Mouse (Mus musculus) neural tube, embryonic 12.5 days (tissue): ENCODE measurements around the gene Gm44805. TPM values are rescaled to one million over a fixed set of nuclear protein-coding genes. Genes with fewer than 3 reads are reported as not detected.
A peak's percentile ranks its signal among the peaks of the same experiment; 100 is the strongest.

Source experiments
- ATAC-seq: fragments of 200-750 bp; cut with Nextera tagmentation; 2 replicates; pipeline ENCODE4 v1.8.0; 2017; ENCODE audit warnings: low read depth, mild to moderate bottlenecking, moderate TSS enrichment, moderate library complexity; ENCODE audit not compliant: low FRiP score
- H3K27ac ChIP-seq: fragments of 300-500 bp; sonication (generic); 2 replicates; pipeline ENCODE4 v1.5.1; 2016
- H3K27me3 ChIP-seq: fragments of 300-500 bp; sonication (generic); replicated peaks from 2 replicates; pipeline ENCODE4 v1.6.1; 2016; ENCODE audit warnings: mild to moderate bottlenecking
- H3K36me3 ChIP-seq: fragments of 300-500 bp; sonication (generic); 2 replicates; pipeline ENCODE4 v1.6.1; 2016; ENCODE audit warnings: mild to moderate bottlenecking
- H3K4me1 ChIP-seq: fragments of 300-500 bp; sonication (generic); 2 replicates; pipeline ENCODE4 v1.6.1; 2016
- H3K4me2 ChIP-seq: fragments of 300-500 bp; sonication (generic); replicated peaks from 2 replicates; pipeline ENCODE4 v1.6.1; 2016; ENCODE audit warnings: mild to moderate bottlenecking
- H3K4me3 ChIP-seq: fragments of 300-500 bp; sonication (generic); 2 replicates; pipeline ENCODE4 v1.5.1; 2016
- H3K9ac ChIP-seq: fragments of 300-500 bp; sonication (generic); 2 replicates; pipeline ENCODE4 v1.6.1; 2016; ENCODE audit warnings: mild to moderate bottlenecking
- H3K9me3 ChIP-seq: fragments of 300-500 bp; sonication (generic); 2 replicates; pipeline ENCODE4 v1.6.1; 2016; ENCODE audit warnings: mild to moderate bottlenecking
- WGBS: fragments of 180-500 bp; shearing (Covaris S2); methylation state at CpG from one replicate; pipeline ENCODE4 v1.1.7; 2016; 5-methylcytosine and 5-hydroxymethylcytosine counted together
- polyA plus RNA-seq: library from polyadenylated mRNA; unstranded; fragments of >200 nt; fragmentation: Nextera tagmentation; extraction: Ambion mirVana; gene quantifications from 2 replicates; pipeline ENCODE4 v1.2.1, GENCODE M21; 2016

Gm44805 gene
- polyA plus RNA-seq, 1 experiment from 2014 or later = not detected

DNA sequence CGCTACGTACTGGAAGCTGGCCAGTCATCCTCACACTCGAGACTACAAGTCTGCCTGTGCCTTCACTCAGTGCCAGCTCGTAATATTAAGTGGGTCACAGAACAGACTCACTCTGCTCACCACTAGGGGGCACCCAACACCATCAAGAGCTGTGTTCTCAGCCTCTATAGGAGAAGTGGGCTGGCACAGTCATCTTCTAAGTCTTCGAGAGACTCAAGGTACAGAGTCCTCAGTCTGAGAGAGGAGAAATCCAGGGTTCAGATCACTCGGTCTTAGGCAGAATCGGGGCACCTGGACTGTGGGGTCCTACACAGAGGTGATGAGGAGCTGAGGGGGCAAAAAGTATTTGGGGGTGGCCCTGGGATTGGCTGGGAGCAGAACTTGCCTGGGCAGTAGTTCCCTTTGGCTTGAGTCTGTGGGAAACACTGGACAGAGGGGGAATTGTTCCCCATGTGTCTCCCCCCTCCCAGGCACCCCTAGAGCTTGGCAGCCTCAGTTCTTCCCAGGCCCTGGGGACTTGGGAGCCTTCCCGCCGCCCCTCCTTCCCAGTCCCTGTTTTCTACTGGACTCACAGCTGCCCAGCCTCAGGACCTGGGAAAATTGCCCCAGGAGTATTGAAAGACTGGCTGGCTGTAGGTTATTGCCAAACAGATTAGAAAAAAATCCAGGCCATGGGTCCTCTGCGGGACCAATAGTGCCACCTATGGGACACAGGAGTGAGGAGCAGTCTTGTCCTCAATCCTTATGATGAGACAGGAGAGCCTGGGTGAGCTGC is 12.1 kb downstream of the Gm44805 start:
- Histone ChIP-seq H3K4me2 (peak overlapping the region; percentile 37), H3K9ac (0 out of 2 replicates have a peak overlapping the region, but pooled peaks have one; percentile 13), H3K27ac (no peak overlapping the region), H3K27me3 (no peaks in the 10 kb centered on the region), H3K36me3 (no peaks in the 10 kb centered on the region), H3K4me3 (no peak overlapping the region), H3K9me3 (no peaks in the 10 kb centered on the region), H3K4me1 (peaks cover 8% of the 10 kb centered on the region)
- peak; percentile 59; the same call in 1 of the 2 replicates for ATAC-seq
- WGBS = 8% methylated on average over 10 of the region's 10 CpGs

DNA sequence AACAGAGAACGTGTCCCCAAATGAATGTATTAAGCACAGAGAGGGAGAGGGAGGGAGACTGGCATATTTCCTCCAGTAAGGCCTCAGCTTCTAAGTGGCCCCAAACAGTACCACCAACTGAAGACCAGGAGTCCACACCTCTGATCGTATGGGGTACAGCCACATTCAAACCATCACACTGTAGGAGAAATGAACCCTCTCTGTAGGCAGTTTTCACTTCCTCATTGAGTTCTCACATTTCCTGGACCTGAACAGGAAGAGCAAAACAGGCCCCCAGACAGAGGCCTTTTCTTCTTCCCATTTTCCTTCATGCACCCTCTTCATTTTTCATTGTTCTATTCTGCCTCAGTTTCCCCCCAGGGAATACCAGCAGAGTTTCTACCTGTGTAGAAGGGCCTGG is 13.8 kb downstream of the Gm44805 start:
- Histone ChIP-seq H3K27ac (no peak overlapping the region), H3K4me3 (no peak overlapping the region), H3K4me1 (peaks cover 23% of the 10 kb centered on the region), H3K36me3 (no peaks in the 10 kb centered on the region), H3K27me3 (no peaks in the 10 kb centered on the region), H3K4me2 (no peak overlapping the region), H3K9ac (no peak overlapping the region), H3K9me3 (no peaks in the 10 kb centered on the region)
- WGBS = 84% methylated on average over 2 of the region's 2 CpGs
- no peak for ATAC-seq

GRCm38 (mm10) chr7:19666750-19667149 is 14.5 kb downstream of the Gm44805 start:
- Histone ChIP-seq H3K4me1 (peaks cover 23% of the 10 kb centered on the region), H3K9ac (no peak overlapping the region), H3K4me2 (no peak overlapping the region), H3K9me3 (no peaks in the 10 kb centered on the region), H3K27ac (no peak overlapping the region), H3K4me3 (no peak overlapping the region), H3K36me3 (0 out of 2 replicates have a peak, but pooled peaks cover 4% of the 10 kb centered on the region), H3K27me3 (no peaks in the 10 kb centered on the region)
- no peak for ATAC-seq
- WGBS = 69% methylated on average over 3 of the region's 3 CpGs

DNA sequence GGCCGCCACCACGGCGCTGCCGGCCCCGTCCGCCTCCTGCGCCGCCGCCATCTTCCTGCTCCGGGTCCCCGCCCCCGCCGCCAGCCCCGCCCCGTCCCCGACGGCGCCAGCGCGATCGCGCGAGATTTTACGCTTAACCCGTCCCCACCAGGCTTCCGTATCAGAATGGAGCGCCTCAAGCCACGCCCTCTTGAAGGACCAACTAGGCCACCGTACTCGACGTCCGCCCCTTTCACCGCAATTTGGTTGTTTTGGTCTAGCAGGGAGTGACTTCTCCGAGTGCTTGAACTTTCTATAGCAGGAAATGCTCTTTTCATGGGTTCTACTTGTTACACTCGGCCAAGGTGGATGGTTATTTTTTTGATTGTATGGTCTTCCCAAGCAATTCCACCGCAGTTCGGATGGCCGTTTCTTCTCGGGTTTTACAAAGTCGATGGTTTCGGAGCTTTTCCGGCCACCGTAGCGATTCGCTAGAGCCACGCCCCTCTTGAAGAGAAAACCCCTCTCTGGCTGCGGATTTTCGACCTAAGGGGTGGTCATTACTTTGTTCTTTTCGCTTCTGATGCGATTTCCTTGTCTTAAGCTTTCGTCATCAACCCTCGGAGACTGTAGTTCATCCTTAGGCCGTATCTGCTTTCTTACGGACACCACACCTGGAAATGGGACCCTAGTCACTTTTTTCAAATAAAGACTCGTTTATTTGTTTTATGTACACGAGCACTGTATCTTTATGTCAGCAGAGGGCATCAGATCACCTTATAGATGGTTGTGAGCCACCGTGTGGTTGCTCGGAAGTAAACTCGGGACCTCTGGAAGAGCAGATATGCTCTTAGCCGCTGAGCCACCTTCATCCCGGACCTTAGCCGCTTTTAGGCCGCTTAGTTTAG is 16.0 kb downstream of the Gm44805 start, which contains the start of gene Clptm1:
Clptm1 (minus strand) TSS at position 79 of the 887 bp plus-strand sequence.
- peak within 1 kb of the TSS; percentile 95 for H3K4me3 ChIP-seq
- no peaks in the 10 kb centered on the region for H3K27me3 ChIP-seq
- under 1% methylated on average over 63 of the region's 63 CpGs for WGBS
- peak; percentile 88 for ATAC-seq
- H3K27ac ChIP-seq = peak within 1 kb of the TSS; percentile 58
- H3K9ac ChIP-seq = peak within 1 kb of the TSS; percentile 94
- H3K4me2 ChIP-seq = peak within 1 kb of the TSS; percentile 71
- peaks cover 23% of the 10 kb centered on the region for H3K4me1 ChIP-seq
- H3K9me3 ChIP-seq = no peaks in the 10 kb centered on the region
- 0 out of 2 replicates have a peak, but pooled peaks cover 6% of the 10 kb centered on the region for H3K36me3 ChIP-seq

DNA sequence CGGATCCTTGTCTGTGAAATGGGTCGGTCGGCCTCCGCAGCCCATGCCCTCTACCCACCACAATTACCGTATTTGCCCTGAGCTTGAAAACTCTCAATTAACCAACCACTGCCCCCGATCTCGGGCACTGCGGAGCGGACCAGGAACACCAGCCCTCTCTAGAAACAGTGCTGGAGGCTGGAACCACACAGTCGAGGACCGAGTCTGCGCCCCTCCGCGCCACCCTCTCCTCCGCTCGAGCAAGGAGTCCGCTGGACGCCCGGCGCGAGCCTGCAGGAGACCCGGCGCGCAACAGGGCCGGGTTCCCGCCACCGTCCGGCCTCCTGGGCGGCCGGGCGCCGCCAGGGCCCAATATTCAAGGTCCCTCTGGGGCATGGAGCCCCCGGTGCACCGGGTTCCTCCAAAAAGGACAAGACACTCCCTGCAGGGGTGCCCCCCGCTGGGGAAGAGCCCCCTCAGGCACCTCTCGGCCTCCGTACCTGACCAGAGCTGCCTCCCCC is 16.7 kb downstream of the Gm44805 start:
- peak; percentile 55 for ATAC-seq
- Histone ChIP-seq H3K4me3 (peak overlapping the region; percentile 95), H3K9ac (peak overlapping the region; percentile 94), H3K4me2 (peak overlapping the region; percentile 71), H3K9me3 (no peaks in the 10 kb centered on the region), H3K4me1 (peaks cover 23% of the 10 kb centered on the region), H3K27ac (0 out of 2 replicates have a peak overlapping the region, but pooled peaks have one; percentile 23), H3K36me3 (peaks cover 8% of the 10 kb centered on the region), H3K27me3 (no peaks in the 10 kb centered on the region)
- WGBS = under 1% methylated on average over 37 of the region's 37 CpGs

- peak overlapping the region; percentile 94 for H3K9ac ChIP-seq
- WGBS = 15% methylated on average over 8 of the region's 8 CpGs
- no peaks in the 10 kb centered on the region for H3K27me3 ChIP-seq
- ATAC-seq = no peak
- peak overlapping the region; percentile 95 for H3K4me3 ChIP-seq
- no peak overlapping the region for H3K27ac ChIP-seq
- peaks cover 8% of the 10 kb centered on the region for H3K36me3 ChIP-seq
- peak overlapping the region; percentile 71 for H3K4me2 ChIP-seq
- H3K4me1 ChIP-seq = peaks cover 20% of the 10 kb centered on the region
- H3K9me3 ChIP-seq = no peaks in the 10 kb centered on the region
Measured at GRCm38 (mm10) chr7:19663940-19664339, 17.3 kb downstream of the Gm44805 start.

GRCm38 (mm10) chr7:19652614-19653013 is 28.6 kb downstream of the Gm44805 start:
- no peak for ATAC-seq
- H3K9me3 ChIP-seq = no peaks in the 10 kb centered on the region
- H3K4me3 ChIP-seq = no peak overlapping the region
- no peak overlapping the region for H3K9ac ChIP-seq
- 94% methylated on average over 2 of the region's 2 CpGs for WGBS
- H3K4me2 ChIP-seq = no peak overlapping the region
- no peak overlapping the region for H3K27ac ChIP-seq
- peaks cover 72% of the 10 kb centered on the region for H3K36me3 ChIP-seq
- H3K4me1 ChIP-seq = no peaks in the 10 kb centered on the region
- no peaks in the 10 kb centered on the region for H3K27me3 ChIP-seq

GRCm38 (mm10) chr7:19651063-19651786 is 30.0 kb downstream of the Gm44805 start:
- no peak for ATAC-seq
- H3K4me3 ChIP-seq = no peak overlapping the region
- no peaks in the 10 kb centered on the region for H3K4me1 ChIP-seq
- H3K9ac ChIP-seq = no peak overlapping the region
- no peaks in the 10 kb centered on the region for H3K9me3 ChIP-seq
- no peak overlapping the region for H3K4me2 ChIP-seq
- H3K36me3 ChIP-seq = peaks cover 82% of the 10 kb centered on the region
- H3K27ac ChIP-seq = no peak overlapping the region
- WGBS = 96% methylated on average over 6 of the region's 6 CpGs
- no peaks in the 10 kb centered on the region for H3K27me3 ChIP-seq

DNA sequence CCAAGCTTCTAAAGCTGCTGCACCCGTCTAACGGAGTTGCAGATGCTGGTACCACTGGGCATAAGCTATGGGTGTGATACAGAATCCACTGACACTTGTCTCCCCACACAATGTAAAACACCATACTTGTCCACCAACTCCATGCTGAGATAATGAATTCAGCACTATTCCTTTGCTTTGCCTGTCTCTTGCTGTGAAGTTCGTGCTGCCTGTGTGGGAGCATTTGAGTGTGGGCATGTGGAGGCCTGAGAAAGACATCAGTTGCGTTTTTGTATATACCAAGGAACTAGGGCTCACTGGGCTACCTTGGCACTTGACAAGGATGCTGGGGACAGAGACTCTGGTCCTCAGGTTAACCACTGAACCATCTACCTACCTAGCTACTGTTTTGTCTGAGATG is 40.0 kb downstream of the Gm44805 start:
- H3K27me3 ChIP-seq = no peaks in the 10 kb centered on the region
- no peak overlapping the region for H3K4me3 ChIP-seq
- H3K27ac ChIP-seq = no peak overlapping the region
- no peaks in the 10 kb centered on the region for H3K4me1 ChIP-seq
- H3K9me3 ChIP-seq = no peaks in the 10 kb centered on the region
- no peak overlapping the region for H3K4me2 ChIP-seq
- H3K36me3 ChIP-seq = peaks cover 98% of the 10 kb centered on the region
- 94% methylated on average over 4 of the region's 4 CpGs for WGBS
- no peak overlapping the region for H3K9ac ChIP-seq
- ATAC-seq = no peak

GRCm38 (mm10) chr7:19635074-19635827 is 46.0 kb downstream of the Gm44805 start:
- Histone ChIP-seq H3K36me3 (peaks cover 83% of the 10 kb centered on the region), H3K9me3 (no peaks in the 10 kb centered on the region), H3K4me2 (no peak overlapping the region), H3K27me3 (no peaks in the 10 kb centered on the region), H3K4me1 (no peaks in the 10 kb centered on the region), H3K4me3 (no peak overlapping the region), H3K27ac (no peak overlapping the region), H3K9ac (no peak overlapping the region)
- WGBS = 86% methylated on average over 11 of the region's 11 CpGs
- no peak for ATAC-seq

GRCm38 (mm10) chr7:19634591-19634990 is 46.6 kb downstream of the Gm44805 start:
- no peaks in the 10 kb centered on the region for H3K27me3 ChIP-seq
- peaks cover 76% of the 10 kb centered on the region for H3K36me3 ChIP-seq
- H3K4me1 ChIP-seq = no peaks in the 10 kb centered on the region; the same call in 1 of the 2 replicates
- no peak overlapping the region for H3K9ac ChIP-seq
- 98% methylated on average over 2 of the region's 2 CpGs for WGBS
- no peak for ATAC-seq
- no peaks in the 10 kb centered on the region for H3K9me3 ChIP-seq
- H3K4me2 ChIP-seq = no peak overlapping the region
- H3K27ac ChIP-seq = no peak overlapping the region
- no peak overlapping the region for H3K4me3 ChIP-seq
